Mouse (Mus musculus) E14TG2a.4 (cell line): ENCODE data around the gene Mcrip2.

ENCODE experiments used
- CTCF ChIP-seq: conservative IDR thresholded peaks from 2 replicates; pipeline ENCODE4 v1.5.1; 2014; ENCODE audit warnings: low read length
- NANOG ChIP-seq: IDR thresholded peaks from 2 replicates; pipeline ENCODE4 v1.6.1; 2014; ENCODE audit warnings: borderline replicate concordance, low read length, mixed read lengths
- POU5F1 ChIP-seq: IDR thresholded peaks from 2 replicates; pipeline ENCODE4 v1.6.1; 2014; ENCODE audit warnings: low read length, borderline replicate concordance

GRCm38 (mm10) chr17:25843636-25844395, 24.7 kb downstream of the Mcrip2 start:
- TF ChIP-seq CTCF (no peak), NANOG (no peak), POU5F1 (no peak)
